Mouse (Mus musculus) thymus, adult 2 months (tissue): ENCODE data around the gene Inha. TPM values are rescaled to one million over a fixed set of nuclear protein-coding genes. Genes with fewer than 3 reads are reported as not detected.

Experiments
- DNase-seq: peaks from one replicate; pipeline ENCODE4 v3.0.0; 2021
- H3K27ac ChIP-seq: fragments of 200-500 bp; 2 replicates; pipeline ENCODE4 v1.5.1; 2012; ENCODE audit warnings: low read length, control low read depth; ENCODE audit not compliant: control insufficient read depth, insufficient read depth
- H3K27me3 ChIP-seq: fragments of 200-500 bp; 2 replicates; pipeline ENCODE4 v1.6.1; 2012; ENCODE audit warnings: mild to moderate bottlenecking, low read length, moderate library complexity, mixed read lengths; ENCODE audit not compliant: control insufficient read depth, insufficient read depth
- H3K36me3 ChIP-seq: fragments of 200-500 bp; 2 replicates; pipeline ENCODE4 v1.6.1; 2012; ENCODE audit warnings: mild to moderate bottlenecking, low read length, moderate library complexity; ENCODE audit not compliant: control insufficient read depth, insufficient read depth
- H3K4me1 ChIP-seq: fragments of 200-500 bp; replicated peaks from 2 replicates; pipeline ENCODE4 v1.6.1; 2012; ENCODE audit warnings: low read length; ENCODE audit not compliant: control insufficient read depth, insufficient read depth
- H3K4me3 ChIP-seq: fragments of 200-500 bp; 2 replicates; pipeline ENCODE4 v1.5.1; 2012; ENCODE audit warnings: mild to moderate bottlenecking, low read length, control low read depth, moderate library complexity; ENCODE audit not compliant: control insufficient read depth, insufficient read depth
- CTCF ChIP-seq: fragments of 200-500 bp; IDR thresholded peaks from 2 replicates; pipeline ENCODE4 v1.5.1; 2012; ENCODE audit warnings: mild to moderate bottlenecking, control low read depth, low read length, moderate library complexity, borderline replicate concordance; ENCODE audit not compliant: control insufficient read depth, poor library complexity, insufficient read depth; ENCODE audit errors: extremely low read depth
- POLR2A ChIP-seq: fragments of 200-500 bp; IDR thresholded peaks from 2 replicates; pipeline ENCODE4 v1.6.1; 2012; ENCODE audit warnings: mild to moderate bottlenecking, low read length, control low read depth, moderate library complexity; ENCODE audit not compliant: control insufficient read depth, poor library complexity, insufficient read depth; ENCODE audit errors: extremely low read depth
- WGBS: fragments of 180-500 bp; shearing (Covaris S2); methylation state at CpG from one replicate; pipeline ENCODE4 v1.1.7; 2018; 5-methylcytosine and 5-hydroxymethylcytosine counted together
- polyA plus RNA-seq: library from polyadenylated mRNA; depleted of rRNA; stranded (reverse); fragments of >200 nt; gene quantifications from 2 replicates; pipeline ENCODE4 v1.2.3, GENCODE M21; 2012

Gene Inha
- polyA plus RNA-seq, 1 experiment, result 19.9 TPM

DNA sequence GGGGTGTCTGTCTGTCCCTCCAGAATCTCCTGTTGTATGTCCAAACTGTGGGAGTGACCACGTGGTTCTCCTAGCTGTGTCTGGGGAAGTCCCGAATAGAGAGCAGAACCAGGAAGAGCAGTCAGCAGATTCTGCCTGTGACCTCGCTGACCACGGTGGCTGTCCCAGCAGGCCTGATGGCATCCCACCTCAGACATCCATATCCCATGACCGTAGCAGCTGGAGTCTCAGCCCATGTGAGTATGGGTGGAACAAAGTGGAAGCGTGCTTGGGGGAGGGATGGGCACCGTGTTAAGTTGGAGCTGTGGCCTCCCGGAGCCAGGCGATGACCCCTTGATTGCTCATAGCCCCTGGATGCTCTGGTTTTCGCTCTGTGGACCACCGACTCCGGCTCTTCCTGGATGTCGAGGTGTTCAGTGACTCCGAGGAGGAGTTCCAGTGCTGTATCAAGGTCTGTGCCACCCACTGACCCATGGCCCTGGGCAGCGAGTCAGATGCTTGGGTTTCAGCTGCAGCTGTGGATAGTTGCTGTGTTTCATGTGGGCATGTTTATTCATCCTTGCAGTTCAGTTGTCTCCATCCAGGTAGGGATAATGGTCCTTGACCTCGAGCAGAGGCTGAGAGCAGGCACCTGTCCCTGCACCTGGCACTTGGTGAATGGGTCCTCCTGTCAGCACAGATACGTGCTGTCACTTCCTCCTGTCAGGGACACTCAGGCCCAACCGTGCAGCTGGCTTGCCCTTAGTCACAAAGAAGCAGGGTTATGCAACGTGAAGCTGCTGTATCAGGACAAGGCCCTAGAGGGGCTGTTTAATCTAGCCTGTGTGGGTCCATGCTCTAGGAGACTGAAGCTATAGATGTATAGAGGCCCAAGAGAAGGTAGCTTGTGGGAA is 25.6 kb downstream of the Inha start:
- no peaks in the 10 kb centered on the region; the same call in none of the 2 replicates for H3K36me3 ChIP-seq
- 94% methylated on average over 19 of the region's 19 CpGs for WGBS
- no peak for DNase-seq

GRCm38 (mm10) chr1:75533325-75534252 is 26.7 kb downstream of the Inha start:
- DNase-seq, result no peak
- no peak for TF ChIP-seq POLR2A
- no peak for TF ChIP-seq CTCF
- Histone ChIP-seq H3K4me3 (no peak overlapping the region), H3K4me1 (no peaks in the 10 kb centered on the region), H3K36me3 (no peaks in the 10 kb centered on the region; the same call in none of the 2 replicates), H3K27me3 (no peaks in the 10 kb centered on the region), H3K27ac (no peak overlapping the region)
- WGBS, result 90% methylated on average over 19 of the region's 19 CpGs

More for the DNA sequence above, 25.6 kb downstream of the Inha start:
- H3K27me3 ChIP-seq, result no peaks in the 10 kb centered on the region
- H3K4me3 ChIP-seq, result no peak overlapping the region
- H3K27ac ChIP-seq, result no peak overlapping the region
- no peaks in the 10 kb centered on the region for H3K4me1 ChIP-seq
- TF ChIP-seq CTCF (no peak), POLR2A (no peak)

DNA sequence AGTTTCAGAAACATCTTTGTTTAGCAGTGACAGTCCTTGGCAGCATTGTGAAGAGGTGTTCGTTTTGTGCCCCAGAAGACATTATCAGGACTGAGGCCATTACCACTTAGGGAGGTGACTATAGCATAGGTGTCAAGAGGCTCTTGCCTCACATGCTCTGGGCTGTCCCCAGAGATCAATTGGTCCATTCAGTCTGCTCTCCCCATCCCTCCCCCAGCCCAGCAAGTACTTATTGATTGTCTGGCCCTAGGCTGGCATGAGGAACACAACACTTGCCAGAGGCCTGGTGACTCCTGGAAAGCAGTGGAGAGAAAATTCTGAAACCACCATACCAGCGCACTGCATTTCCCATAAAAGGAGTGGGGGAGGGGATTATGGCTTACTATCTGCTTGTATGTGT is 30.7 kb downstream of the Inha start:
- Histone ChIP-seq H3K27ac (no peak overlapping the region), H3K4me3 (no peak overlapping the region), H3K27me3 (no peaks in the 10 kb centered on the region), H3K36me3 (no peaks in the 10 kb centered on the region; the same call in none of the 2 replicates), H3K4me1 (no peaks in the 10 kb centered on the region)
- WGBS, result 86% methylated on average over 2 of the region's 2 CpGs
- TF ChIP-seq POLR2A, result no peak
- no peak for TF ChIP-seq CTCF
- no peak for DNase-seq

GRCm38 (mm10) chr1:75538597-75539190 is 31.8 kb downstream of the Inha start:
- WGBS, result 86% methylated on average over 9 of the region's 9 CpGs
- no peak for TF ChIP-seq POLR2A
- no peak for TF ChIP-seq CTCF
- Histone ChIP-seq H3K4me3 (no peak overlapping the region), H3K36me3 (no peaks in the 10 kb centered on the region; the same call in none of the 2 replicates), H3K27ac (no peak overlapping the region), H3K27me3 (no peaks in the 10 kb centered on the region), H3K4me1 (no peaks in the 10 kb centered on the region)
- DNase-seq, result no peak

- DNase-seq, result no peak
- Histone ChIP-seq H3K4me1 (no peaks in the 10 kb centered on the region), H3K36me3 (no peaks in the 10 kb centered on the region), H3K27me3 (peaks cover 2% of the 10 kb centered on the region; the same call in 1 of the 2 replicates), H3K4me3 (no peak overlapping the region), H3K27ac (no peak overlapping the region)
- no peak for TF ChIP-seq POLR2A
- no peak for TF ChIP-seq CTCF
- 95% methylated on average over 7 of the region's 7 CpGs for WGBS
Observed at GRCm38 (mm10) chr1:75541496-75541895, 34.6 kb downstream of the Inha start.

DNA sequence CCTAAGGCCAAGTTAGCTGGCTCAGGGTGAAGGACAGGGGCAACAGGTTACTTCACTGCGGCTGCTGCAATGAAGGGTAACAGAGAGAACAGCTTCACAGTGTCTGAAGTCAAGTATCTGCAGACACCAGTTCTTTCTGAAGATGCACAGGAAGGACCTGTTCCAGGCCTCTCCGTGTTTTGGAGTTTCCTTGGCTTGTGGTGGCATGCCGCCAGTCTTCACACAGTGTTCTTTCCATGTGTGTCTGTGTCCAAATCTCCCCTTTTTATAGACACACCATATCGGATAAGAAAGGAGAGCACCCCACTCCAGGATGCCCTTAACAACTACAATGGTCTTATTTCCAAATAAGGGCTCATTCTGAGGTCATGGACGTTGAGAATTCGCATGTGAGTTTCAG is 37.5 kb downstream of the Inha start:
- no peak for DNase-seq
- Histone ChIP-seq H3K27me3 (peaks cover 3% of the 10 kb centered on the region; the same call in 1 of the 2 replicates), H3K4me3 (no peak overlapping the region), H3K36me3 (no peaks in the 10 kb centered on the region), H3K4me1 (no peaks in the 10 kb centered on the region), H3K27ac (no peak overlapping the region)
- WGBS, result 87% methylated on average over 6 of the region's 6 CpGs
- TF ChIP-seq POLR2A (no peak), CTCF (no peak)
